Mouse (Mus musculus): ENCODE data around the gene Snrpa. TPM values are rescaled to one million over a fixed set of nuclear protein-coding genes. Genes with fewer than 3 reads are reported as not detected.

The Snrpa gene
- polyA plus RNA-seq, 1 experiment from 2014 or later: 89.3 TPM

- TF ChIP-seq CTCF (IDR thresholded peaks at IDR 0.05): no peak
- H3K27me3 ChIP-seq: no peaks in the 10 kb centered on the region
- in situ Hi-C loops (cut with MboI; ENCODE audit: low pct_unique_long_range_greater_than_20kb): loop anchor here (25.0 kb wide), 1 partner anchor 289 kb away; the partner anchor contains the start of genes Prx and Sertad1
- no peak for DNase-seq (ENCODE audit: low read depth, low spot score)
- CTCF ChIA-PET: interaction anchor here (1.7 kb wide), 1 partner anchor 11 kb away, joined by 4 read pairs; no protein-coding TSS in a partner anchor
- POLR2A ChIA-PET: interaction anchor here (1.2 kb wide), 1 partner anchor 10 kb away, joined by 3 read pairs; no protein-coding TSS in a partner anchor
- no peak for ATAC-seq
Observed at GRCm38 (mm10) chr7:27198779-27199178, 2.7 kb upstream of the Snrpa start.

DNA sequence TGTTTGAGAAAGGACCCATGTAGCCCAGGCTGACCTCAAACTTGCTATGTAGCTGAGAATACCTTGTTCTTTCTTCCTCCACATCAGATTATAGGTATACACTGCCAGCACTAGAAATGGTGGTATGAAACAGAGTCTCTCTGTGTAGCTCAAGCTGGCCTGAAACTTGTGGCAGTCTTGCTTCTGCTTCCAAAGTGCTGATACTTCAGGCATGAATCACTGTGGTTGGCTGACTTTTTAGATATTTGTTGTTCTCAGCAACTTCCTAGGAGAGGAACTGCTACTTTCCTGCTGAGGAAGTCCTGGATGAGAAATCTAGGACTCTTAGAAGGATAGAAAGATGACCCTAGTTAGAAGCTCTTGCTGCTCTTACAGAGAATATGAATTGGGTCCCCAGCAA, 2.3 kb upstream of the Snrpa start:
- ChIA-PET POLR2A (interaction anchor here (1.2 to 1.5 kb wide), 2 partner anchors 10 to 33 kb away, joined by 3 read pairs; no protein-coding TSS in a partner anchor), CTCF (interaction anchor here (1.7 kb wide), 1 partner anchor 11 kb away, joined by 4 read pairs; no protein-coding TSS in a partner anchor)
- no peaks in the 10 kb centered on the region for H3K27me3 ChIP-seq
- no peak for TF ChIP-seq CTCF (IDR thresholded peaks at IDR 0.05)
- no peak for DNase-seq (ENCODE audit: low read depth, low spot score)
- ATAC-seq: no peak
- in situ Hi-C loops (cut with MboI; ENCODE audit: low pct_unique_long_range_greater_than_20kb): loop anchor here (25.0 kb wide), 1 partner anchor 289 kb away; the partner anchor contains the start of genes Prx and Sertad1

- CTCF ChIA-PET: no interaction called here
- in situ Hi-C loops (cut with MboI; ENCODE audit: low pct_unique_long_range_greater_than_20kb): loop anchor here (25.0 kb wide), 1 partner anchor 290 kb away; the partner anchor contains the start of genes Prx and Sertad1
- ATAC-seq (no peak), DNase-seq (ENCODE audit: low read depth, low spot score) (no peak)
- H3K27me3 ChIP-seq: no peaks in the 10 kb centered on the region
- no peak for TF ChIP-seq CTCF (IDR thresholded peaks at IDR 0.05)
- POLR2A ChIA-PET: interaction anchor here (1.2 to 1.5 kb wide), 2 partner anchors 11 to 34 kb away, joined by 3 read pairs; no protein-coding TSS in a partner anchor
Observed at GRCm38 (mm10) chr7:27197634-27198033, 1.6 kb upstream of the Snrpa start.

DNA sequence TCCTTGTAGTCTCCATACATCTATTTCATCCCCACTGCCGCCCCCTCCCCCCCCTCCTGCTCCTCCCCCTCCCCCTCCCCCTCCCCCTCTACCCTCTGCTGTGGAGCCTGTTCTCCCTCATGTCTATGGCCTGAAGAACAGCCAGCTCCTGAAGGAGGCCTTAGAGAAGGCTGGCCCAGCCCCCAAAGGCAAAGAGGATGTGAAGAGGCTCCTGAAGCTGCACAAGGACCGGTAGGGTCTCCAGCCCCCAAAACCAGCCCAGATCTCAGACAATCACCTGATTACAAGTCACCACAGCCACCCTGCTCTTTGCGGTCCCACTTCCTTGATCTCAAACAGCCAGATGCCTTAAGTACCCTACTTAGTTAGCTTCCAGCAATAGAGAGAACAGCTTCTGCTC, 1.1 kb upstream of the Snrpa start:
- ATAC-seq (no peak), DNase-seq (ENCODE audit: low read depth, low spot score) (no peak)
- in situ Hi-C loops (cut with MboI; ENCODE audit: low pct_unique_long_range_greater_than_20kb): loop anchor here (25.0 kb wide), 1 partner anchor 290 kb away; the partner anchor contains the start of genes Prx and Sertad1
- POLR2A ChIA-PET: interaction anchor here (1.5 kb wide), 1 partner anchor 34 kb away, joined by 3 read pairs; no protein-coding TSS in a partner anchor
- H3K27me3 ChIP-seq: no peaks in the 10 kb centered on the region
- CTCF ChIA-PET: no interaction called here
- no peak for TF ChIP-seq CTCF (IDR thresholded peaks at IDR 0.05)

DNA sequence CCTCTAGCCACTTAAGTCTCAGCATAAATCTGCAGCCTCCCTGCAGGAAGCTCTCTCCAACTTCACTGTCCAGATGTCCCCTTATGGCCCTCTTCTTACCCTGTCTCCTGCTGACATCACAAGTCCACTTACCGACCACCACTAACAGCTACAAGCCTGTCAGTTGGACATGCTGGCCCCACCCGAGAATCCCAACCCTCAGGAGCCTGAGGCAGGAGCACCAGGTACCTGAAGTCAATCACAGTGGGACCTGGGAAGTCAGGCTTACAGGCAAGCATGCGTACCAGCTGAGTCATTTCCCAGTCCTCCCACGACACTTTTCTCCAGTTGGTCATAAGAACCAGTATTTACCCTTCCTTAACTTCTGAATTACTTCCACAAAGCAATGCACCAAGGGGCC, 2.3 kb downstream of the Snrpa start:
- no peak for ATAC-seq
- ChIA-PET POLR2A (no interaction called here), CTCF (interaction anchor here (2.2 kb wide), 1 partner anchor 15 kb away, joined by 9 read pairs; the partner anchor contains the start of gene Rab4b)
- in situ Hi-C loops (cut with MboI; ENCODE audit: low pct_unique_long_range_greater_than_20kb): loop anchor here (25.0 kb wide), 1 partner anchor 294 kb away; the partner anchor contains the start of genes Prx and Sertad1
- DNase-seq (ENCODE audit: low read depth, low spot score): no peak
- no peak for TF ChIP-seq CTCF (IDR thresholded peaks at IDR 0.05)
- no peaks in the 10 kb centered on the region for H3K27me3 ChIP-seq

- H3K27me3 ChIP-seq: no peaks in the 10 kb centered on the region
- in situ Hi-C loops (cut with MboI; ENCODE audit: low pct_unique_long_range_greater_than_20kb): loop anchor here (25.0 kb wide), 1 partner anchor 295 kb away; the partner anchor contains the start of genes Prx and Sertad1
- ATAC-seq: no peak
- ChIA-PET CTCF (interaction anchor here (2.2 kb wide), 1 partner anchor 14 kb away, joined by 9 read pairs; the partner anchor contains the start of gene Rab4b), POLR2A (no interaction called here)
- DNase-seq (ENCODE audit: low read depth, low spot score): no peak
- TF ChIP-seq CTCF (IDR thresholded peaks at IDR 0.05): no peak
Observed at GRCm38 (mm10) chr7:27192434-27192833, 3.6 kb downstream of the Snrpa start.

- ChIA-PET POLR2A (no interaction called here), CTCF (interaction anchor here (0.6 to 1.8 kb wide), 3 partner anchors 16 to 42 kb away, joined by 3 to 5 read pairs (median 3); no protein-coding TSS in a partner anchor)
- H3K27me3 ChIP-seq: no peaks in the 10 kb centered on the region
- TF ChIP-seq CTCF (IDR thresholded peaks at IDR 0.05): no peak
- in situ Hi-C loops (cut with MboI; ENCODE audit: low pct_unique_long_range_greater_than_20kb): loop anchor here (25.0 kb wide), 1 partner anchor 298 kb away; the partner anchor contains the start of genes Prx and Sertad1
- ATAC-seq (no peak), DNase-seq (ENCODE audit: low read depth, low spot score) (no peak)
Observed at GRCm38 (mm10) chr7:27189271-27189931, 6.7 kb downstream of the Snrpa start.

DNA sequence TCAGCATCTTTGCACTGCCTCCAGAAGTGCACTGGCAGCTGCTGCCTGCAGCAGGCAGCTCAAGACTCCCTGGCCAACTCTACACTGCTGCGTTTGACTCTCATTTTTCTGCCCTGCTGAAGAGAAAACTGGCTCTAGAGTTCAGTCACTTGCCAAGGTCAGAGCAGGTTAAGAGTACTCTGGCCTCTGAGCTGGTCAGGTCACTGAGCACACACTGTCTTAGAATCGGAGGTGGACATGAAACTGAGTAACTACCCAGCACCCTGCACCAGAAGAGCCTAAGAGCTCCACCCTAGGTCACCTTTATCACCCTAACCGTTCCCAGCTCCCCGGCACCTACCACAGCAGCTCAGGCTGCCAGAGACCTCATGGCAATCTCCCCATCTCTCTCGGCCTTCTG, 10.1 kb downstream of the Snrpa start:
- no peak for DNase-seq (ENCODE audit: low read depth, low spot score)
- no peak for TF ChIP-seq CTCF (IDR thresholded peaks at IDR 0.05)

DNA sequence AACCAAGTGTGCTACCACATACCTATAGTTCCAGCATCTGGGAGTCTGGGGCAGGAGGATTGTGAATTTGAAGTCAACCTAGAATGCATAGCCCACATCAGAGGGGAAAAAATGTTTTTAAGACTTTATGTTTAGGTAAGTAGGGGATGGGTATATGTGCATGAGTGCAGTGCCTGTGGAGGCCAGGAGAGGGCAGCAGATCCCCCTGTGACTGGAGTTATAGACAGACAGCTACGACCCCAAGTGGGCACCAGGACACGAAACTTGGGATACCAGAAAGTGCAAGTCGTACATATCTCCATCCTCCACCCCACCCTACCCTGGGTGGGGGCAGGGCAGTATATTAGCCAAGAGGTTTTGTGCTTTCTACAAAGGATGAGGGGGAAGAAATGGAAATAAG, 11.1 kb downstream of the Snrpa start:
- peak; percentile 78 for TF ChIP-seq CTCF (IDR thresholded peaks at IDR 0.05)
- ChIA-PET CTCF (interaction anchor here (1.1 kb wide), 1 partner anchor 25 kb away, joined by 3 read pairs; no protein-coding TSS in a partner anchor), POLR2A (no interaction called here)
- no peak for DNase-seq (ENCODE audit: low read depth, low spot score)
- ATAC-seq: peak; percentile 12
- no peaks in the 10 kb centered on the region for H3K27me3 ChIP-seq
- in situ Hi-C loops (cut with MboI; ENCODE audit: low pct_unique_long_range_greater_than_20kb): loop anchor here (25.0 kb wide), 1 partner anchor 302 kb away; the partner anchor contains the start of genes Prx and Sertad1

More for the DNA sequence above, 10.1 kb downstream of the Snrpa start:
- in situ Hi-C loops (cut with MboI; ENCODE audit: low pct_unique_long_range_greater_than_20kb): loop anchor here (25.0 kb wide), 1 partner anchor 301 kb away; the partner anchor contains the start of genes Prx and Sertad1
- CTCF ChIA-PET: interaction anchor here (1.1 kb wide), 1 partner anchor 26 kb away, joined by 3 read pairs; no protein-coding TSS in a partner anchor
- H3K27me3 ChIP-seq: no peaks in the 10 kb centered on the region
- no peak for ATAC-seq
- POLR2A ChIA-PET: no interaction called here

DNA sequence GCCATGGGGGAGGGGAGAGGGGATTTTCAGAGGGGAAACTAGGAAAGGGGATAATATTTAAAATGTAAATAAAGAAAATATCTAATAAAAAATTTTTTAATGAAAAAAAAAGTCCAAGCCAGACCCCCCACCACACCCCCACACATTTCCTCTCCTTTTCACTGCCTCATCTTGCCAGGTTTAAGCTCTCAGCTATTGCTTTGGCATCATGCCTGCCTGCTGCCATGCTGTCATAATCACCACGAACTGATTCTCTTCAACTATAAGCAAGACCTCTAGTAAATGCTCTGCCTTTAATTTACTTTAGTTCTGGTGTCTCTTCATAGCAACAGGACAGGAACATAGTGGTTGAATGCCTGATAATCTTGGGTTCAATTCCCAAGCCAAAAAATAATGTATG, 13.6 kb downstream of the Snrpa start:
- in situ Hi-C loops (cut with MboI; ENCODE audit: low pct_unique_long_range_greater_than_20kb): loop anchor here (25.0 kb wide), 1 partner anchor 305 kb away; the partner anchor contains the start of genes Prx and Sertad1
- DNase-seq (ENCODE audit: low read depth, low spot score) (no peak), ATAC-seq (no peak)
- CTCF ChIA-PET: interaction anchor here (0.8 to 1.1 kb wide), 2 partner anchors 22 to 57 kb away, joined by 3 read pairs; no protein-coding TSS in a partner anchor
- POLR2A ChIA-PET: interaction anchor here (0.9 kb wide), 1 partner anchor 22 kb away, joined by 4 read pairs; no protein-coding TSS in a partner anchor
- no peaks in the 10 kb centered on the region for H3K27me3 ChIP-seq
- no peak for TF ChIP-seq CTCF (IDR thresholded peaks at IDR 0.05)
